Mouse (Mus musculus) kidney, postnatal 36 days (tissue): Measurements from ENCODE around the gene Banp.

Source experiments
- DNase-seq, 2 experiments: peaks; one replicate each; pipeline ENCODE4 v3.0.0; 2021 to 2022; ENCODE audit warnings: mixed read lengths in 2 of 2

Gene Banp

GRCm38 (mm10) chr8:121927316-121927715 is 22.2 kb upstream of the Banp start:
- DNase-seq: peak; percentile 53 to 79

- DNase-seq: no peak
Measured at GRCm38 (mm10) chr8:121930047-121930446, 19.5 kb upstream of the Banp start.

- no peak for DNase-seq
Measured at GRCm38 (mm10) chr8:121931571-121931970, 18.0 kb upstream of the Banp start.

DNA sequence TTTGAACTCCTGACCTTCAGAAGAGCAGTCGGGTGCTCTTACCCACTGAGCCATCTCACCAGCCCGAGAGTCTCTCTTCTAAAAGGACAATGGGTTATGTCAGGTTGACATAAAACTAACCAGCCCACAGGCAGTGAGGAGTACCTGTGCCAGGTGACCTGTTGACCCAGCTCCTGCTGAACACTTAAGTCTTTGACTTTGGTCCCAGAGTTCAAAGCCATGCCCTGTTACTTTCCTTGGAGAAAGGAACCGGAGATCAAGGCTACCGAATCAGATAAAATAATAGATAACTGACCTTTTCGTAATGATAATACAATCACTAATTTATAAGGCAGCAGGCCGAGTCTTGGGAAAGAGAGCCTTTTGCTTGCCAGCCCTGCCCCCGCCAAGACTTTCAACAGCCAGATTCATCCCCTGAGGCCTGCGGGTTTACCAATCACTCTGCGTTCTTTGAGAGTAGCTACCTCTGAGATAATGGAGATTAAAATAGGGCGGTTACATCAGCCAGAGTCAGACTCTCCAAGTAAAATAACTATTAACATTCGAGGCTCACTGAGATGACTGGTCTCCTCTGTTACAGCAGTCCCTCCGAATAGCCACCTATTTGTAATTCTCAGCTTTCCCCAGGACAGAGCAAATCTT is 17.4 kb upstream of the Banp start:
- DNase-seq: no peak

DNA sequence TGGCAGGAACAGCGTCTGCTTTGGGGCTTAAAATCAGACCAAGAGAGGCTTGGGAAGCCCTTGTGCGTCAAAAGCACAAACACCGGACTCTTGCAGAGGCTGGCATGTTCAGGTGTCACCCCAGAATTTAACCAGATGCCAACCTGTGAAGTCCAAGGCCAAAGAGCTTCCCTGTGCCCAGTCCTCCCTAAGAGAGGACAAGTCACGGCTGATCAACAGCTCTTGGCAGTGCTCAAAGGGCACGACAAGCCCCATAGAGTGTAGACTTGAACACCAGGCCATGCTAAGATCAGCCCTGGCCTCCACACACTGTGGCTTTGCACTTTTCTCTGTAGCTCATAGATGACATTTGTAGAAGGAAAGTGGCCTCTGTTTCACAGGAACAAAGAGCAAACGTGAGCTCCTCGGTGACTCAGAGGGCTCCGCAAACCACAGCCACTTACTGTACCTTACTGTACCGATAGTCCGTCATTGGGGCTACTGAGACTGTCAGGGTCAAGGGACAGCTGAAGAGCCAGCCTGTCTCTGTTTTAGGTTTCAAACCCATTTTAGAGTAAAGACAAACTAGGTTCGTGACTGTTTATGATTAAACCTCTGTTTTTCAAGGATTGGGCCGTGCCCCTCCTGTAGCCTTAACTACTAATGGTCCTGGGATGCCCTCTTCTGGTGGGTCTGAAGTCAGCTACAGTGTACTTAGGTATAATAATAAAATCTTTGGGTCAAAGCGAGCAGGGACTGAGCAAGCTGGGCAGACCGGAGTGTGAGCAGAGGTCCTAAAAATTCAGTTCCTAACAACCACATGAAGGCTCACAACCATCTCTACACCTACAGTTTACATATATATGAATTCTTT is 16.7 kb upstream of the Banp start:
- DNase-seq: no peak

- peak; percentile 53 to 65 for DNase-seq
Measured at GRCm38 (mm10) chr8:121934506-121934905, 15.0 kb upstream of the Banp start.

GRCm38 (mm10) chr8:121934923-121935322 is 14.6 kb upstream of the Banp start:
- no peak for DNase-seq

- peak in 1 of 2 experiments; percentile 39 for DNase-seq
Measured at GRCm38 (mm10) chr8:121935341-121936294, 13.9 kb upstream of the Banp start.

DNA sequence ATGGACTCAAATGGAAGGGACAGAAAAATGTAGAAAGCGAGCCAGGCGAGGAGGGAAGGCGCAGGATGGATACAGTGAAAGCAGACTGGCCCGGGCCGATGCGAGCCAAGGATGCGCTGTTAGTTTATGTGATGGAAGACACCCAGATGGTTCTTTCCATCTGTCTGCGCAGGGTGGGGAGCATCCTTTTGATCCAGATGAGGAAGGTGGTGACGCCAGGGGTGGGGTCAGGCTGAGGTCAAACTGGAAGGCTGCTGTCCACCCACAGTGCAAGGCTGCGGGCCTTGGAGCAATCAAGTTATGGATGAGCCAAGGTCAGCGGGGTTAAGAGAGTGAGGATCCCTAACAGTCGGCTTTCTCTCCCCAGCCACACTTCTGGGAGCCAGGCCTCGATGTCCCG is 13.2 kb upstream of the Banp start:
- peak in 1 of 2 experiments; percentile 15 for DNase-seq

DNA sequence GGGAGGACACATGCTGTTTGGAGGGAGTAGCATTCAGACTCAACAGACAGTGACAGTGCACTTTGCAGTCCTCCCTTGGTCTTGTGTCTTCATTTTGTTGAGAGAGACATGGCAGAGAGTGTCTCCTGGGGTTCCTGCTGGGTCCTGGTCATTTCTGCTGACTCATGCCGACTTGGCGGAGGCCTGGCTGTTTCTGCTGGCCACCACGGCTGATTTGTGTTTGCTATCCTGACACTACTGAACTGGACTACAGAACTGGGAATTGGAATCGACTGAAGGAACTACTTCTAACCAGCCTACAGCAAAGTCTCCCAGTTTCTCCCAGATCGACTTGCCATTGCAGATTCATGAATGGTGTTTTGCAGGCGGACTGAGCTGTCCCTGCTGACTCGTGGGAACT is 10.8 kb upstream of the Banp start:
- DNase-seq: no peak

GRCm38 (mm10) chr8:121943057-121943540 is 6.5 kb upstream of the Banp start:
- DNase-seq: no peak

DNA sequence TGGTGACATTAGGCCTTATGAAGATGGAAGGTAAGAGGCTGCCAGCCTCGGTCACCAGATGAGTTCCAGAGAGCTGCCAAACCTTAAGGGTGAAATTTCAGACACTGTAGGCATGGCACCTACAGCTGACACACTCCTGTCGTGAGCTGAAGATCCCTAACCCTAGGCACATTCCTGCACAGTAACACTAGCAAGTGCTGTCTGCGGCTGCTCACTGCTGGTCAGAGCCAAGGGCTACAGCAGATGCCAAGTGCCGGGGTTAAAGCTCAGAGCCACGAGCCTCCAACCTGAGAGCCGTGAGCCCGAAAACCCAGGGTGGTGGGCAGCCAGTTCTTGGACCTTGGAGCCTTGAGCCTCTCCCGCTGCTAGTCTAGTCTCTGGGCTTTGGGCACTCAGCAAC is 5.8 kb upstream of the Banp start:
- peak; percentile 55 to 72 for DNase-seq

GRCm38 (mm10) chr8:121944831-121945230 is 4.7 kb upstream of the Banp start, which contains the start of gene Car5a:
TSS of gene Car5a (minus strand) at chr8:121944904.
- no peak for DNase-seq

GRCm38 (mm10) chr8:121946351-121946750 is 3.2 kb upstream of the Banp start:
- DNase-seq: no peak

GRCm38 (mm10) chr8:121947047-121947752 is 2.4 kb upstream of the Banp start:
- no peak for DNase-seq

DNA sequence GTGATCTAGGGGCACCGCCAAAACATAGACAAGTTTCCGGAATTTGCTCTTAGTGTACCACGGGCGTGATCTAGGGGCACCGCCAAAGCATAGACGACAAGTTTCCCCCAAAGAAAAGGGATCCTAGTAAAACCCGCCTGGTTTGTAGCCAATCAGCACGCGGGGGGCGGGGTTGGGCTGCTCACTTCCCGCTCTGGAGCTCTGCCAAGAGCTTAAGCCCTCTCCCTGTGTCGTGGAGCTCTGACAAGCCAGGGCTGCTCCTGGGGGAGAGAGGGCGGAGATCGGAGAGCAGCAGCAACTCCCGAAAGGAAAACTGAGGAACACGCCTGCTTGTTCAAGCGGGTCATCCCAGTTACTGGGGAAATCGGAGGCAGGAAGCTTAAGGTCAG is 1.8 kb upstream of the Banp start:
- peak; percentile 94 to 96 for DNase-seq

- no peak for DNase-seq
Measured at GRCm38 (mm10) chr8:121948321-121949145, 1.0 kb upstream of the Banp start.

DNA sequence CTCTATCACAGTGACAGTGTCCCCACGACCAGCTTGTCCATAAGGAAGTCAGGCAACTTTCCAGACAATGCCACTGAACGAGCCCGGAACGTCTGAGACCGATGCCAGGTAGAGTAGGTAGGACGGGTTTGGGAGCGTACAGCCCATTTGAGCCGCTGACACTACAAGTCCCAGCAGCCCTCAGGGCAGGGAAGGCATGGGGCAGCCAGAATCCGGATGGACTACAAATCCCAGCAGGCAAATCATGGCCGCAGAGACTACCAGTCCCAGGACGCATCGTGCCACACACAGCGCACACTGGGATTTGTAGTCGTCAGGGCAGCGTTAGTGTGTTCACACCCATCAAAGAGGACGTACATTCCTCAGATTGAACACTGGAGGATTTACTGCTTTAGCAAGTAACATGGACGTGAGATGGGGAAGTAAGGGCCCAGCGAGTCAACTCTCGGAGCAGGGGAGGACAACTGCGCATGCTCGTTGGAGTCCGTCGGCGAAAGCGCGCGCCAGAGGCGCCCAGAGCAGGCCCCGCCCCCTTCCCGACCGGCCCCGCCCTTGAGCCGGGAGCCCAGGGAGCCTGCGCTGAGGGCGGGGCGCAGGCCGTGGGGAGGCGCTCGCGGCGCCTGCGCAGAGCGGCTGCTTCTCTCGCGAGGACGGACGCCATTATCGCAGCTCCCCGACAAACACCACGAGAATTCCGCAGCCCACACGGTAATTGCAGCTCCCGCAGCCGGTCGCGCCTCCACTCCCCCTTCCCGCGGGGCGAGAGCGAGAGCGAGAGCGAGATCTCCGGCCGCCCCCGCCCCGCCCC is 595 bp downstream of the Banp start:
- DNase-seq: peak; percentile 99

GRCm38 (mm10) chr8:121950749-121951655 is 1.5 kb downstream of the Banp start:
- DNase-seq: peak; percentile 74 to 76
